Mouse (Mus musculus) cerebellum, postnatal 36 days (tissue): Measurements from ENCODE around the gene Jun.
A peak's percentile ranks its signal among the peaks of the same experiment; 100 is the strongest.

ENCODE experiments used
- DNase-seq, 2 experiments: peaks; one replicate each; pipeline ENCODE4 v3.0.0; 2021 to 2022; ENCODE audit warnings: mixed read lengths in 2 of 2

Gene Jun

DNA sequence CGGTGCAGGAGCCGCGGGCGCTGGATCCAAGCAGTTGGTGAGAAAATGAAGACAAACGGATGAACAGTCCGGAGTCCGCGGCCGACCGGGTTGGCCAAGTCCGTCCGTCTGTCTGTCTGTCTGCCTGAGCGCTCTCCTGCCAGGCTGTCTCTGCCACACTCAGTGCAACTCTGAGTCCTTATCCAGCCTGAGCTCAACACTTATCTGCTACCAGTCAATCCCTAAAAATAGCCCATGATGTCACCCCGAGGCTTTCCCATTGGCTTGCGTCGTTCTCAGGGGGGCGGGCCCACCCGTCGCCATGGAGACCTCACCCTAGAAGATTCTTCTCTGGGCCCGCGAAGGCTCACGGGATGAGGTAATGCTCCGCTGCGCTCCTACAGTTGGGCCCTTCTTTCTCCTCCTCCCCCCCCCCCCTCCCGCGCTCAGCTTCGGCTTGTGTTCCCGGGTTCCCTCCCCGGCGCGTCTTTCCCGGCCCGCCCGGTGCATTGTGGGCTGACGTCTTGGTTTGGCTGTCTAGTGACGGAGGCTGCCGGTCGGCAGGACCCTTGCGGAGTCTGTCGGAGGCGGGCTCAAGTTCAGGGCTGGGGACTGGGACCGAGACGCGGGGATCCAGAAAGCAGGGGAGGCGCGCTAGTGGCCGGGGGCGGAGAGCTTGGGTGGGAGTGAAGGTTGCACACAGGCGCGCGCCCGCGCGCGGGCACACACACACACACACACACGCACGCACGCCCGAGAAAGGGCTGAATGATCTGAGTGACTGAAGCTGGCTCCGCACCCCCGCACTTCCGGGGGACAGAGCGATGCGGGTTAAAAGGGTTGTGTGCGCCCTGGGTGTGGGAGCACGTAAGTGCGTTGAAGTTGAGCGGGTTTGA is at the start of gene Jun:
Gene Jun (minus strand): TSS at position 198 of the 875 bp plus-strand sequence.
- DNase-seq: peak; percentile 100

DNA sequence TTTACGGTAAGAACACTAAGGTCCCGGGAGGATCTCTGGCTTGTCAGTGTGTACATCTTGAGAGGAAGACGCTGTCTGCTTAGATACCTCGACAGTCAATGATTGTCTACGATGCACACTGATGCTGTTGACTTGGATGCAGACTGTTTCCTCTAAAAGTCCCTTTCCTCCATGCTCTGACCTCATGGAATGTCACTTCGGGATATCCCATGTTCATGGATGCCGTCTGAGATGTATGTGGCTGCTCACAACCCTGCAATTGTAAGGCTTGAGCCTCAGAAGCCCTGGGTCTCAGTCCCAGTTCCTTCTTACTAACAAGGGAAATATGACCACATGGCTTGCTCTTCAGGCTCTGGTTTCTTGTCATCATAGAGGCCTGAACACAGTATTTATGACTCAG is 49.7 kb upstream of the Jun start:
- DNase-seq: no peak

DNA sequence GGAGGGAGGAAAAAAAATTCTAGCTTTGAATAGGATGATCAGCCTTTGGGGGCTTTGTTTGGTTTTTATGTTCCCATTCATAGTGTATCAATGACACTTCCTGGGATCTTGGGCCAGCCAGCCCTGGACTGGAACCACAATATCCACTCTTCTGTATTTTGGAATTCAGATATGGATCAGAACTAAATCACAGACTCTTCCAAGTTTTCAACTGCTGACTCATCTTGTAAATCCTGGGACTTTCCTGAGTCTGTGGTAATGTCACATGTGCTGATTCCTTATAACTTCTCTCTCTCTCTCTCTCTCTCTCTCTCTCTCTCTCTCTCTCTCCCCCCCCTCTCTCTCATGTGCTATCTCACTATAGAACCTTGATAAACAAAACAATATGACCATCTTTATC is 48.7 kb upstream of the Jun start:
- DNase-seq: no peak

DNA sequence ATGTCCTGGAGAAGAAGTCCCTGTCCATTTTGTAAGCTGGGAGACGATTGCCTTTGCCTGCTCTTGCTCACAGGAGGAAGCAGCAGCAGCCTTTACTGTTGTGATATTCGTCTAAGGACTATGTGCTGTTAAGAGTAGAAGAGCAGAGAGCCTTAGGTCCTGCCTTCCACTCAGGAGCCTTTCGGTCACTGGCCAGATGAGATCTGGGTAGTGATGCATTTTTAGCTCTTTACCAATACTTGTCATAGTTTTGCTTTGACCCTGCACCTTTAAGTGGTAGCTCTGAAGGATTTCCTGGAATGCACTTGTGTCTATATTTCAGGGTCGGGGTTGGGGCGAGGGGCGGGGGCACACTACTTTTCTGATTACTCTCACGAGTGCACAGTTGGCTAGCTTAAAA is 47.4 kb upstream of the Jun start:
- DNase-seq: no peak

DNA sequence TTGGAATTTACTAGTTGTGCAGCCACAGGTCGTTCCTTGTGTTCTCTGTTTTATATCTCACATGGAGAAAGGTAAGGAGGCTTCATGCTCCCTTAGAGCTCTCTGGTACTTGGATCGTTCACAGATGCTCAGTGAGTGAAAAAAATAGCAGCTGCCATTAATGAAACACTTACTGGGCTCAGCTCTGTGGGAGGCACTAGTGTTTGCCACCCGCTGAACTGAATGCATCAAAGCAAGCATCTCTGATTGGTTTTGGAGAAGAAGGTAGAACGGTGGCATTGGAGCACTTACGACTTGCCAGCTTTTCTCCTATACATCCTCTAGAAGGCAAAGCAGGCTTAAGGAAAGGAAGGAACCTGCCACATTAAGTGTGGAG is 46.7 kb upstream of the Jun start:
- DNase-seq: no peak

DNA sequence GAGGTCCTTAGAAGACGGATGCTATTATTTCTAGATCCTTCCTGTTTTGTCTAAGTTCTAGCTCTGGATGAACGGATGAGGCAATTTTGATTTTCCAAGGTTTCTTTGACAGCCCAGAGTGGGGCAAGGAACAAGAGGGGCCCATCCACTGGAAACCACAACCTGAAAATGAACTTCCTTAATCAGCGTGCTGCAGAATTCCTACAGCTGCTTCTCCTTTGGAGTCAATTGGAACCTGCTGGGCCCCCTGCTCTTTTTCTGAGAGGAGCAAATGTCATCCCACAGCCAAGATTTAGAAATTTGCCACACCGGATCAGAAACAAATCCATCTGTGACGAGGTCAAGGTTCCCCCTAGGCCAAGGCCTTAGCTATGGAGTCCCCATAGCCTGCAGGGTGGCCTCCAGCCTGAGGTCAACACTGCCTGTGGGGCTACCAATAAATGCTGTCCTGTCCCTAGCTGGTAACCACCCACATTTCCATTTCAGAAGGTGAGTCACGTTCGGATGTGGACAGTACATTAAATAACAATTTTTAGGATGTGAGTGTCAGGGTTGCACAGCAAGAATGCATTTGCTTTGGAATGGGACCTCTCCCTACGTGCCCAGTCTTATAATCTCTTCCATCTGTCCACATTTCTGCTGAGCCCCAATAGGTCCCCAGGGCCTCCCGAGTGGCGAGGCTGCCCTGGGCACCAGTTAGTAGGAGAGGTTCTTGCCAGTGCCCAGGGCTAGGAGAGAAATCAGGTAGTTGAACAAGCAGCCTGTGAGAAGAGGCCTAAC is 46.1 kb upstream of the Jun start:
- no peak for DNase-seq

- DNase-seq: no peak
Measured at GRCm38 (mm10) chr4:95096731-95097130, 44.7 kb upstream of the Jun start.

DNA sequence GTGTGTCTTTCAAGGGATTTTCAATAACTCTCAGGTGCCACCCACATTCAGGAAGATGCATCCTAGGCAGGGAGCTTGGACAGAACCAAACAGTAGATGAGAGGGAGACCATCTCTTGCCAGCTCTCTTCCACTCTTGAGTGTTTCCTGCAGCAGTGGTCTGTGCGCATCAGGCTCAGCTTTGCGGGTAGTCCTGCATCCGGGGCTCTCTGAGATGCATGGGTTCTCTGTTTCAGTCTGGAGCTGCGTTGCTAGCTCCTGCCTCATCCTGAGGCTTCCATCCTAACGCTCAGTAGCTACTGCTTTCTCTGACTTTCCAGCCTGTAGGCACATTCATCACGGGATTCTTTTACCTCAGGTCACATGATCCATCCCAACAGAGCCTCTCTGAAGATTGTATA is 43.9 kb upstream of the Jun start:
- no peak for DNase-seq

DNA sequence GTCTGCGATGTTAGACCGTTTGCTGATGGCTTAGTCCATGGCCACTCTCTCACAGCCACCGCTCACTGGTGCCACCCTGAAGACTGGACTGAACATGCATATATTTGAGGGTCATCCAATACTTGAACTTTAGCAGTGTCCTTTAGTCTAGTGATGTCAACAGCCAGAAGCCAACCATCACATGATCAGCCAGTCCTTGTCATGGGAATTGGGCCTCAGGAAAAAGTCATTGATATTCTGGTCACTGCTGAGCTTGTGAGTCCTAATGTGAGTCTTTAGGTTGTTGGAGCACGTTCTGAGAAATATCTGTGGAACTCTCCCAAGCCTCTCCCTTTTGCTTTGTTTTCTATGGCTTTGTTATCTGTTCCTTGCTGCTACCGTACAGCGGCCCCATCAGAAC is 43.3 kb upstream of the Jun start:
- no peak for DNase-seq

DNA sequence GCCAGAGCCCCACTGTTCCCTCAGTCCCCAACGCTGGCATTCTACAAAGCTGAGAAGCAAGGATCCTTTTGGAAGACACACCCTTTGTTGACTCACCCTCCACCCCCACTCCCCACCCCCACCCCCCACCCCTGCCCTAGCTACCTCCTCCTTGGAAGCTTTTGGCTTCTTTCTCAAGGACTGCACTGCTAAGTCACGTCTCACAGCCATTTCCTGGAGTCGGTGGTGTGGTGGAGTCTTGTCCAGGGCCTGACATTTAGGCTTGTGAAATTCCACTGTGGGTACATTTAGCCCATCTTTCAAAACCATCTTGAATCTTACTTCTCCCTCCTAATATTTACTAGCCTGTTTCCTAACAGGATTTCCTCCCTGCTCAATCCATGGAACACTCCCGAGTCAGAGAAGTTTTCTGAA is 42.7 kb upstream of the Jun start:
- no peak for DNase-seq

DNA sequence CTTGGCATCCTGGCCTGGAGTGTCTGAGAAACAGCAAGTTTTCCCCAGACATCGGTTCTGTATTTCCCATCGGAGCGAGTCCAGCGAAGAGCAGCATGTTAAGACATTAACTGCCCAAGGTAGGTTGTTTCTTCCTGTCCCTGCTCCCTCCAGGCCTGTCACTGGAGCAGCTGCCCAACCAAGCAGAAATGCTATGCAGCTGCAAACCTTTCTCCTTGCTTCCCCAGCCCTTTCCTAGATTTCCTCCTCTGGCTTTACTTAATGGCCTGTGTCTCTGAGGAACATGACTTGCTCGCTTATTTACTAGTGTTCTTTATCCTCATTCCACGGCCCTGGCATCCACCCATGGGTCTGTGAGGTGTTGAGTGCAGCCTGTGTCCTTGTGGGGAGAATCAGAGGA is 41.6 kb upstream of the Jun start:
- DNase-seq: no peak

GRCm38 (mm10) chr4:95092516-95092915 is 40.5 kb upstream of the Jun start:
- no peak for DNase-seq

GRCm38 (mm10) chr4:95091536-95091935 is 39.5 kb upstream of the Jun start:
- no peak for DNase-seq

GRCm38 (mm10) chr4:95089968-95090367 is 37.9 kb upstream of the Jun start:
- no peak for DNase-seq

DNA sequence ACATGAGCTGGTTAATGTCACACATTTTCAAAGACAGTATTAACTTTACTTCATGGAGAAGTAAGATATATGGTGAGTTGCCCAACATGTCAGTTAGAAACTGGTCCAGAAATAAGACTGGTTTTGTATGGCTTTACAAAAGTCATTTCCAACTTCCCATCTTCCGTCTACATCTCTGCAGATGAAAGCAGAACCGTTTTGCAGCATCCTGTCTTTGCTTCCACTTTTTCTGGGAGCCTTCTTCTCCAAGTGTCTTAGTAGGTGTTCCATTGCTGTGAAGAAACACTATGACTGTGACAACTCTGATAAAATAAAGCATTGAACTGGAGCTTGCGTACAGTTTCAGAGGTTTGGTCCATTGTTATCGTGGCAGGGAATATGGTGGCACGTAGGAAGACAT is 37.0 kb upstream of the Jun start:
- DNase-seq: no peak

DNA sequence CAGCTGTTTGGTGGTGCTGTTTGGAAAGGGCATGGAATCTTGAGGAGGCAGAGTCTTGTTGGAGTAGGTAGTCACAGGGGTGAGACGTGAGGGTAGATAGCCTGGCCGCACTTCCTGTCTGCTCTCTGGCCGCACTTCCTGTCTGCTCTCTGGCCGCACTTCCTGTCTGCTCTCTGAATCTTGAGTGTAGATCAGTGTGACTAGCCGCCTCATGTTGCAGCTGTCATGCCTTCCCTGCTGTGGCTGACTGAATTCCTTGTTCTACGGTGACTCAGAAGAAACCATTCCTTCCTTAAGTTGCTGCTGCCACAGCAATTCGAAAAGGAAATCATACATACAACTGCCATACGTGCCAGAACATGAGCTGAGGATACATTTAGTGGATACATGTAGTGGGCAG is 31.9 kb upstream of the Jun start:
- no peak for DNase-seq

GRCm38 (mm10) chr4:95083191-95083729 is 31.2 kb upstream of the Jun start:
- DNase-seq: no peak

DNA sequence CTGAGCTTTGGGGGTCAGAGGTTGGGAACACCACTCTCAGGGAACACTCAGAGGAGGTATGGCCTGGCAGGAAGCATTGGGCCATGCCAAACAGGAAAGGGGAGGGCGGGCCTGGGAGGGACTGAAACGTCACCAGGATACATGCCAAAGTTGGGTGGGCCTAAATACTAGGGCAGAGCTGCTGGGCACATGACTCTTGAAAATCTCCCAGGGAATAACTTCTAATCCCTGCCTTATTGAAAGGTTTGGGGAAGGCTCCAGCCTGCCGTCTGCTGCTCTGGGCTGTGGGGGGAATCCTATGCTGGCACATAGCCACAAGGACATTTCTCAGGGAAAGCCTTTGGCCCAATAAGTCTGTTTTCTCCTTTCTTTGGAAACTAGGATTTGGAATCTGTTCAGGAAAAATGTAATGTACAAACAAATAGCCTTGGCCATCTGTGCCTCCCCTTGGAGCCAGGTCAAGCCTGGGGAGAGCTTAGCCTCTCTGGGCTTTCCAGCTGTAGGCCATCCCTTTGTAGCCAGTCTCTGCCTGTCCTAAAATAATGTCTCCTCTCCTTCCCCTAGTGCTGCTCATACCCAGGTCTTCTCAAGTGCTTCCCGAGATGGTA is 30.6 kb upstream of the Jun start:
- peak; percentile 39 to 51 for DNase-seq

- no peak for DNase-seq
Measured at GRCm38 (mm10) chr4:95081632-95082031, 29.6 kb upstream of the Jun start.

DNA sequence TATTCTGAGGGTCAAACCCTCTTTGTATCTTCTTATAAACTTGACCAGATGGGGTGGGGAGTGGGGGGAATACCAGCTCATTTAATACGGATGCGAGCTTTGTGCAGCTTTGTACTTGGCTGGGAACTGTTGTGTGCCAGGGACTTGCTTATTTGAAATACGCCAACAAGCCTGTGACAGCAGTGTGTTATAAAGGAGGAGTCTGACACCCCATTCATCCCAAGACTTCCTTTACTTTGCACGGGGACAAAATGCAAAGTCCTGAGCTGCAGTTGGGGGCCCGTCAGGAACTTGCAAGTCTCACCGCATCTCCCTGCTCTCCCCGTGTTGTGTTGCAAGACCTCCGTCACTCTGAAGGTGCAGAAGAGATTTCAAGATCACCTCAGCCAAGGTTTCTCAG is 26.6 kb upstream of the Jun start:
- no peak for DNase-seq

GRCm38 (mm10) chr4:95076279-95076678 is 24.3 kb upstream of the Jun start:
- no peak for DNase-seq

- no peak for DNase-seq
Measured at GRCm38 (mm10) chr4:95075591-95076002, 23.6 kb upstream of the Jun start.

GRCm38 (mm10) chr4:95074319-95074718 is 22.3 kb upstream of the Jun start:
- DNase-seq: no peak
